Mouse (Mus musculus): ENCODE data around the gene Sugp2.
A peak's percentile ranks its signal among the peaks of the same experiment; 100 is the strongest.
"Not testable (repeated sequence)": the region's sequence is repeated elsewhere in the genome, so short reads cannot be mapped to it uniquely, and the experiment has no call there.

Gene Sugp2

DNA sequence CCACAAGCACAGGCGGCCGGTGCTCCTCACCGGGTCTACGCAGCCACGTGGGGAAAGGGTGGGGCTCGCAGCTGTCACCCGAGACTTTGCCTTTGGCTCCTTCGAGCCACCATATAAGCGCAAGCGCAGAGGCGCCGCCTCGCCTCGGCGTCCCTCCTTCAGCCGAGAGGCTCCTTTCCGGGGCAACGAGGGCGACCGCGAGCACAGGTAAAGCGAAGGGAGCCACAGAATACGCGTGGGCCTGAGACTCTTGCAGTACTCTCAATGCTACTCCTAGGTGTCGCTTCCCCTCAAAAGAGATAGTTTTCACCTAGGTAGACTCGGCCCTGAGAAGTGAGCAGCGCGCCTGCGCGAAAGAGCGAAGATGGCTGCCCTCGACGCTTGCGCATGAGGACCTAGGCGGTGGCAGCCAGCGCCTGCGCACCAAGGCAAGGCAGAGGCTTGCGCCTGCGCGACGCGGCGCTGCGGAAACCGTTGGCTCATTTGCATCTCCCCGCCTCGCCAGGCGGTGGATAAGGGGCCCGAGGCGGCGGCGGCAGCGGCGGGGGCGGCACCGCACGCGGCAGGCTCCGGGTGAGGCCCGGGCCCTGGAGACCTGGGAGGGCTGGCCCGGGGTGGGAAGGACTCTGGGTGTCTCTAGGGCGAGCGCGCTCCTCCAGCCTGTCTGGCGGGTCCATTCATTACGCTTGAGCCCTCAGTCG lies at the start of gene Sugp2, which contains the start of gene Armc6:
TSS of gene Sugp2 (plus strand) at position 147 of the 701 bp plus-strand sequence.
TSS of gene Armc6 (minus strand) at position 387 of the 701 bp plus-strand sequence.
- DNase-seq (ENCODE audit: low spot score) = peak; percentile 95

GRCm38 (mm10) chr8:70188707-70189106 lies 45.3 kb upstream of the Sugp2 start:
- no peak for DNase-seq (ENCODE audit: low spot score)

- no peak for DNase-seq (ENCODE audit: low spot score)
Measured at GRCm38 (mm10) chr8:70193238-70193637, 40.8 kb upstream of the Sugp2 start.

DNA sequence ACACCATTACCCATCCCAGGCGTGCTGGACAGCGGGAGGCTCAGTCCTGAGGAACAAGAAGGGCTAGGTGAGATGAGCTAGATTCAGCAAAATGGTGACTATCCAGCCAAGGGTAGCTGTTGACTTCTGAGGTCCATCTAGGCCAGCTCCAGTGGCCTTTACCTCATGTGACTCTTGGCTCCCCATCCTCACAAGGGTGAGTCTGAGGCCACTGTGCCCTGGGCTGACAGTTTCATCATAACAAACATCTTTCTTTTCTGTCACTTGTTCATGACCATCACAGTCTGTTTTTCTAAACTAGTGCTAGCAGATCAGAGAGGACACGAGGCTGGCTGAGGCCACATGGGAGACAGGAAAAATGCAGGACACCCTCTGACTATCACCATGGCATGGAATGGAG lies 39.8 kb upstream of the Sugp2 start:
- DNase-seq (ENCODE audit: low spot score) = no peak

DNA sequence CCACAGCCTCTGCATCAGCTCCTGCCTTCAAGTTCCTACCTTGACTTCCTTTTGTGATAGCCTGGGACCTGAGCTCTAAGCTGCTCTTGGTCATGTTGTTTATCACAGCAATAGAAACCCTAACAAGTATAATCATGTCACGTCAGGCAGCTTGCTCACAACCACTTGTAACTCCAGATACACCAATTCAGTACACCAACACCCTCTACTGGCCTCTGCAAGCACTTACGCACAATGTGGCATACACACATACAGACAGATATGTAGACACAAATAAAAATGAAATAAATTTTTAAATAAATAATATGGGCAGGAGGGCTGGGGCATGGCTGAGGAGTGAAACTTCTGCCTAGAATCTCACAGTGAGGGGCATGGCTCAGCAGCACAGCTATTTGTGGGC lies 38.3 kb upstream of the Sugp2 start:
- no peak for DNase-seq (ENCODE audit: low spot score)

GRCm38 (mm10) chr8:70197603-70198002 lies 36.4 kb upstream of the Sugp2 start:
- DNase-seq (ENCODE audit: low spot score) = no peak

- DNase-seq (ENCODE audit: low spot score) = peak; percentile 70
Measured at GRCm38 (mm10) chr8:70200098-70200681, 33.8 kb upstream of the Sugp2 start.

DNA sequence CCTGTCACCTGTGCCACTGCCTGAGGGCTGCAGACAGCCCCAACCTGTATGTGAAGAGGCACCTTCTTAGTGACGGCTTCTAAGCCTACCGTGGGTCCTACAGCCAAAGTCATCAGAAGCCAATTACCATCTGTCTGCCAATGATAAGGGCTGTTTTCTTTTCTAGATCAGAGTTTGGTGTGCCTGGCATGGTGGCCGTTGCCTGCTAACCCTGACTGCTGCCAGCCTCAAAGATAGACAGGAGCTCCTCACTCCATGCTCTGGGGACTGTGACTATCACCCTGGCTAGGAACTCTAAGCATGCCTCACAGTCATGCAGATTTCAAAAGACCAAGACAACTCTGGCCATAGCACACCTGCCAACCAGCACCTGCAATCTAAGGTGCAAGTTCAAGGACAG lies 32.6 kb upstream of the Sugp2 start:
- DNase-seq (ENCODE audit: low spot score) = no peak

DNA sequence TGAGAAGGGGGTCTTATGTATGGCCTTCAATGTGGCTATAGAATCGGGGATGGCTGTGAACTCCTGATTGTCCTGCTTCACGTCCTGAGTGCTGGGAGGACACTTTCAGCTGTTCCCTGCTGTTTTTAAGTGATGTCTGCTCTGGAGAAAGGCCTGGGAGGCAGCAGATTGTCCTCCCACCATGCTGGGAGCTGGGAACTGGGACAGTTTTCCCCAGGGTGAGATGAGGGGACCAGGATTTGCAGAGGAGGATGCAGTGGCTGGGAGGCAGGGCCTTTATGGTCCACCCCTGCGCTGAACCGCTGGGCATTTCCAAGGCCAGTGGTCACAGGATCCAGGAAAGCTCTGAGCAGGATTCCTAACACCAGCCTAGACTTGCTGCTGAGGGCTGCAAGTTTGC lies 31.0 kb upstream of the Sugp2 start:
- no peak for DNase-seq (ENCODE audit: low spot score)

DNA sequence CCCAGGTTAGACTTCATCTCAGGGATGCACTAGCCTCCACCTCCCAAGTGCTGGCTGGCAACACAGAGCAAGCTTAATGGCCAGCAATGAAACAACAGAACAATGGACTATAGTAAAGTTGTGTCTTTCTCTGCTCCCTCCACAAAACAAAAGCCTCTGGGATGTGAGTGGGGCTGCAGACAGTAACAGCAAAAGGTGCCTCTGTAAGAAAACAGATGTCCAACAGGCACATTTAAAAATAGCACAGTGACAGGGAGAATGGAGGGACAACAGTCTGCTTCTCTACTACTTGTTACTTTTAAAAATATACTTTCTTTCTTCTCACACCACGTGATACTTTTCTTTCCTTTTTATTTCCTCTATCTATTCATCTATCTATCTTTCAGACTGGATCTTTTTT lies 29.3 kb upstream of the Sugp2 start:
- no peak for DNase-seq (ENCODE audit: low spot score)

DNA sequence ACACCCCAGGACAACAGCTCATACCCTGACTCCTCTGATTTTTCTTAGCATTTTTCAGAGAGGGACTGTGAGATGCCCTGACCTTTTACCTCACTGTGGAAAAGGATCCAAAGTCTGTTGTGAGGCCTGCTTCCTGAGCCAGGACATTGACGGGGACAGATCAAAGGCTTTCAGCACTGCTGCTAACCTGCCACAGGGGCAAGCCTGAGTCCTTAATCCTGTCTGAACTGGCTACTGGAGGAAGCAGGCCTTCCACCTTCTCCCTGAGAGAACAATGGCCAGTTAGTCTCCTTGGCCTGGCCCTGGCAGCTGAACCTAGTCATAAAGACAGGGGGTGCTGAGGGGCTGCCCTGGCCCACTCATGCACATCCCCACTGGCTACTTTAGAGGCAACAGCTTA lies 25.9 kb upstream of the Sugp2 start:
- no peak for DNase-seq (ENCODE audit: low spot score)

DNA sequence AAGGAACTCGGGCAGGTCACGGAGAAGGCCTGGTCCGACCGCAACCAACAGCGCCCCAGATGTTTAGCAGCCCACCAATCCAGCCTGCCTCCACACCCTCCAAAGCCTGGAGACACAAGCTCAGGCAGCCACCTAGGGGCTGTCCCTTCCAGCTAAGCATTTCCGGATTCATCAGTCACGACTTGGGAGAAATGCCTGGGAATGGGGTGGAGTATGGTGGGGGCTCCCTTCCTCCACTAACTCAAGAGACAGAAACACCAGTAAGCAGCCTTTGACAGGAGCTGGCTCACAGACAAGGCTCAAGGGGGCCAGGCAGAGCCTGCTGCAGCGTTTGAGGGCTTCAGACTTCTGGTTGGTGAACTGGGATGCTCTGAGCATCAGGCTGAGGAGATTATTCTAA lies 23.5 kb upstream of the Sugp2 start:
- DNase-seq (ENCODE audit: low spot score) = no peak

DNA sequence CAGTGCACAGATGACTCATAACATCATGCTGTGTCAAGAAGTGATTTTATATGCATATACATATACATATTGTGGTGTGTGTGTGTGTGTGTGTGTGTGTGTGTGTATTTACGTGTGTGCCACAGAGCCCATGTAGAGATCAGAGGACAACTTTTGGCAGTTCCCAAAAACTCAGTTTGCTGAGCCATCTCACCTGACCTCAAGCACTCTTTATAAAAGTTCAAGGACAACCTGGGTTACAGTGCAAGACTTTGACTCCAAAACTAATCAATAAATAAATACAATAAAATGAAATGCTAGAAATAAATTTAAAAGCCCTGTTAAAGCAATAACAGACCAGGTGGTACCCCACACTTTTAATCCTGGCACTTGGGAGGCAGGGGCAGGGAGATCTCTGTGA lies 22.8 kb upstream of the Sugp2 start:
- no peak for DNase-seq (ENCODE audit: low spot score)

DNA sequence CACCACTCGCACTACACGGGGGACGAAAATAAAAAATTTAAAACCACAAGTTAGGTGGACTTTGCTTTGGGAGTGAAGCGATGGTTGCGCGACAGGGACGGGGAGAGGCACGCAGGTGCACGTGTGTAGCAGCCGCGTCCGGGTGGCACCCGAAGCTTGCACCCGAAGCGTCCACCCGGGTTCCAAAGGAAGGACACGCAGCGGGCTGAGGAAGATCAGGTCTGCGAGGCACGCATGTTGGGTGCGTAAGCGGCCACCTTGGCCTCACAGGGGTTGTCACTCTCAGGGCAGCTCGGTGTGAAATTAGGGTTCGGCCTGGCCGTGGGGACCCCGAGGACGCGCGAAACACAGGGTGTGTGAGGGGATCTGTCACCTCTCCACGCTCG lies 22.3 kb upstream of the Sugp2 start:
- no peak for DNase-seq (ENCODE audit: low spot score)

DNA sequence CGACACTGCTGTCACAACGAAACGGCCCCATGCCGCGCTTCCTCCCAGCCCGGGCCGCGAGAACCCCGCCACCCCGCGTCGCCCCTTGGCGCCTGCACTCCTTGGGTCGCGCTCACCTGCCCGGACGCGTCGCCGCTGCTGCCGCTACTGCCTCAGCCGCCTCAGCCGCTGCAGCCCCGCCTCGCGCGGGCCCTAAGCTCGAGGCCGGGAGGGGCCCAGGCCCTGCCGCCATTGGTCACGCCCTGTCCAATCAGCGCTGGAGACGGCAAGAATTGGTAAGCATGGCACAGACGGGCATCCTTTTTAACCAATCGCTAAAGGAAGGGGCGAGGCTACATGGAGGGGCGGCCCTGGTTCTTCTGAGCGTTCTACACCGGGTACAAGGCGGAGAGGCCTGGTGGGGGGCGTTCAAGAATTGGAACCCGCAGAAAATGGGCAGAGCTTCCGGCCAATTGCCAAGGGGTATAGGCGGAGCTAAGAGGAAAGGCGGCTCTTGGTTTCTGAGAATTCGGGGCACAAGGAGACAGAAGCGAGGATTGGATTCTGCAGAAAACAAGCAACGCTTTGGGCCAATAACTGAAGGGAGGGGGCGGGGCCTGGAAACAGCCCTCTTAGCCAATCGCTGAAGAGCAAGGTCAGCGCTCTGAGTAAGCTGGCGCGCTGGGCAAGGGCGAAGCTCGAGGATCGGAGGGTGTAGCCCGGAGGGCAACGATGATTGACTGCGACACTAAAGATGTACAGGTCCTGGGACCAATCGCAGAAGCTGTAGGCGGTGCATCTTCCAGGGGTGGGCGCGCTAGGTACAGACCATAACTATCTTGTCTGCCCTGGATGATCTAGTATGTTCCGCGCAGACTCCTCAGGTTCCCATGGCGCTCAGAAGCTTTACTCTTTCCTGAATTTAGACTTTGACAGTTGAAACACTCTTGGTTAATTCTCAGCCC lies 21.6 kb upstream of the Sugp2 start, which contains the start of gene Slc25a42:
TSS of gene Slc25a42 (minus strand) at position 194 of the 944 bp plus-strand sequence.
- DNase-seq (ENCODE audit: low spot score) = peak; percentile 99

GRCm38 (mm10) chr8:70214411-70214810 lies 19.6 kb upstream of the Sugp2 start:
- DNase-seq (ENCODE audit: low spot score) = no peak

- no peak for DNase-seq (ENCODE audit: low spot score)
Measured at GRCm38 (mm10) chr8:70215092-70215491, 18.9 kb upstream of the Sugp2 start.

- DNase-seq (ENCODE audit: low spot score) = not testable (repeated sequence)
Measured at GRCm38 (mm10) chr8:70216161-70216560, 17.9 kb upstream of the Sugp2 start.

- peak; percentile 67 for DNase-seq (ENCODE audit: low spot score)
Measured at GRCm38 (mm10) chr8:70216566-70216965, 17.5 kb upstream of the Sugp2 start.

- DNase-seq (ENCODE audit: low spot score) = no peak
Measured at GRCm38 (mm10) chr8:70217441-70217840, 16.6 kb upstream of the Sugp2 start.

DNA sequence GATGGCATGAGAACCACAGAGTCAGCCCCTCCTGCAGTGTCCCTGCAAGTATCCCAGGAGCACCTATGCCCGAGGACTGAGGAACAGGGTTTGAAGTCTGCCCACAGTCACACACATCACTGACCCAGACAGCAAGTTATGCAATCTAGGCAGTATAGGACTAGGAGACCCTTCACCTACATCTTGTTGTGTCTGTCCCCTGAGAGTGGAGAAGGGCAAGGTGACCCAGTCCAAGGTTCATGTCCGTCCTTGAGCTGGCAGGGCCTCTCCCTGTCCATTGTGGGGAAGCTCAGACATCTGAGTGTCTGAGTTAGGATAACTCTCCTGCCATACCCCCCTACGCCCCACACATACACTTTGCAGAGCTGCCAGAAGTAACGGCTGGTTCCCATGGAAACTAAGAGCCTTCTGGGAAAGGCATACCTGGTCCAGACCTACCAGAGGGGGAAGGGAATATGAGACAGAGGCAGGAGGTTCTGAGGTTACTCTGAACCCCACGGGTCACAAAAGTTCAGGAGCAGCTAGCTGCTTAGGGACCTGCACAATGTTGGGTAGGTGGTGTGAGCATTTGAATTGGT lies 14.8 kb upstream of the Sugp2 start:
- no peak for DNase-seq (ENCODE audit: low spot score)

GRCm38 (mm10) chr8:70220236-70220840 lies 13.7 kb upstream of the Sugp2 start:
- no peak for DNase-seq (ENCODE audit: low spot score)

Data from lung, postnatal 25 days (tissue).